Mouse (Mus musculus): ENCODE data around the gene Ly86.
A peak's percentile ranks its signal among the peaks of the same experiment; 100 is the strongest.

Gene Ly86

DNA sequence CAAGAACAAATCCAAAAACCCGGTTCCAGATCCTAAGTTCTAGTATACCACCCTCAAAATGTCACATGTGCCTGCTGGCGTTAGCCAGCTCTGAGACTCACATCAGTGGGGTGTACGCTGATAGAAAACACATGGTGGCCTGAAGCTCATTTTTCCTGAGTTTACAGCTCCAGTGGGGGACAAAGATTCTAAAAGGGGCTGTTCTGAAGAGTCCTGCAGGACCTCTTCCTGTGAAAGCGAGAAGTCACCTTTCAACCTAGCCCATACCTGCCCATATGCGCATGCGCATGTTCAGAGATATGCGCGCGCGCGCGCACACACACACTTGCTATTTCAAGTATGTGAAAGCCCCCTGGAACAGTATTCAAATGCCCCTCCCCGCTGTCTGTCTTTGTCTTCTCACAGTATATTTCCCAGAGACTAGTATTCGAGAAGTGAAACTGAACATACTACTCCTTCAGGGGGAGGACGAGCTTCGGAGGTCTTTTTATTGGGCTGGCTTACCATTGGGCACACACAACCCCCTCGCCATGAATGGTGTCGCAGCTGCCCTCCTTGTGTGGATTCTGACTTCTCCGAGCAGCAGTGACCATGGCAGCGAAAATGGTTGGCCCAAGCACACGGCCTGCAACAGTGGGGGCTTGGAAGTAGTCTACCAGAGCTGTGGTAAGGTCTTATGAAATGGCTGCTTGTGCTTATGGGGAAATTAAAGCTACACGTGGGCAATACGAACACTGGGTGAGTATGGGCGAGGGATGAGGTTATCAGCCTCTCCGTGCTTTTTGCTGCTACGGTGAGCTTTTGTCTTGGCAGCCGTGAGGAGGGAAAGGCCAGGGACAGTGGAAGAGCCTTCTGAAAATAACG is at the start of gene Ly86:
Ly86 (plus strand) TSS at position 300 of the 864 bp plus-strand sequence.
- DNase-seq (ENCODE audit: low spot score): no peak

DNA sequence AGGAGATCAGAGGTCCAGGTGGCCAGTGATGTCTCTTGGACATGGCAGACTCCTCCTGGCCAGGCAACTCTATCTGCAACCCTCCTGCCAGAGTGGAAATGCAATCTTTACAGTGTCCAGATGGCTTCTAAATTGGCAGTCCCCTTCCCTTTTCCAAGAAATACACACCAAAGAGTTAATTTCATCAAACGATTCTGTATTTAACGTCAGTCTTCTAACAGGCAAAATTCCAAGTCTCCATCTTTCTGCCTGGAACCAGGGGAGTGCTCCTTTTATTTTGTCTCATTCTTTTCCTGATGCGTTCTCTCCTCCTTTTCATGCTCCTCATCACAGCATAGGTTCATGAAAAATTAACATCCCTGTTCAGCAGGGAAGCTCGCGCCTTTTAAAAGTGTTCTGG is 47.1 kb upstream of the Ly86 start:
- DNase-seq (ENCODE audit: low spot score): no peak

DNA sequence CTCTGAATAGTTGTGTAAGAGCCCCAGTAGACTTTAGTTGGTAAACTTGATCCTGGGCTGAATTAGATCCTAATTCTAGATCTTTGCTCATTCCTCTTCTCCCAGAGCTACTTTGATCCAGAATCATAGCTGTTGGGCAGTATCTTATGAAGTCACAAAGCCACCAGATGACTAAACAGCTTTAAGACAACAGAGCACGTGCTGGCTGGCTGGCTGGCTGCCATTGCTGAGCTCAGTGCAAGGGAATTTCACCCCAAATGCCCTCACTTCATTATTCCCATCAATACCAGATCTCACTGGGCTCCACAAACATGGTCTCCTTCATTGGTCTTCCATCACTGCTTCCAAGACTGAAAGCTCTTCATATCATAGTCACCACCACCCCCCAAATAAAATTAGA is 46.2 kb upstream of the Ly86 start:
- no peak for DNase-seq (ENCODE audit: low spot score)

- no peak for DNase-seq (ENCODE audit: low spot score)
Measured at GRCm38 (mm10) chr13:37302877-37303276, 42.1 kb upstream of the Ly86 start.

- no peak for DNase-seq (ENCODE audit: low spot score)
Measured at GRCm38 (mm10) chr13:37308006-37308405, 37.0 kb upstream of the Ly86 start.

DNA sequence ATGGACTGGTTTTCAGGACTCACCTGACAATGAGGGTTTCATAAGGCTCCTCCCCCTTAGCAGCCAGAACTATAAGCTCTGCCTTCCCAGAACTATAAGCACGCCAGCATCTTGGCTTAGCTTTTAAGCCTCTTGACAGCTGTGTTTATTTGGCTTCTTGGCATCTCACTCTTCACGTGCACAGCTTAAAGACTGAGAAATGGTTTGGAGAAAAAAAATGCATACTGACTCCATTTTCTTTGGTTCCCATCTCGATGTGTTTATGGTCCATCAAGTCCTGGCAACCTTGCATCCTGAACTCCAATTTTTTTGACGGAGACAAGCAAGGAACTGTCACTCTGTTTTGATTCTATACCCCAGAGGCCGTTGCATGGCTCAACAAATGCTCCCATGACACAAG is 35.7 kb upstream of the Ly86 start:
- no peak for DNase-seq (ENCODE audit: low spot score)

- DNase-seq (ENCODE audit: low spot score): no peak
Measured at GRCm38 (mm10) chr13:37310331-37310730, 34.7 kb upstream of the Ly86 start.

DNA sequence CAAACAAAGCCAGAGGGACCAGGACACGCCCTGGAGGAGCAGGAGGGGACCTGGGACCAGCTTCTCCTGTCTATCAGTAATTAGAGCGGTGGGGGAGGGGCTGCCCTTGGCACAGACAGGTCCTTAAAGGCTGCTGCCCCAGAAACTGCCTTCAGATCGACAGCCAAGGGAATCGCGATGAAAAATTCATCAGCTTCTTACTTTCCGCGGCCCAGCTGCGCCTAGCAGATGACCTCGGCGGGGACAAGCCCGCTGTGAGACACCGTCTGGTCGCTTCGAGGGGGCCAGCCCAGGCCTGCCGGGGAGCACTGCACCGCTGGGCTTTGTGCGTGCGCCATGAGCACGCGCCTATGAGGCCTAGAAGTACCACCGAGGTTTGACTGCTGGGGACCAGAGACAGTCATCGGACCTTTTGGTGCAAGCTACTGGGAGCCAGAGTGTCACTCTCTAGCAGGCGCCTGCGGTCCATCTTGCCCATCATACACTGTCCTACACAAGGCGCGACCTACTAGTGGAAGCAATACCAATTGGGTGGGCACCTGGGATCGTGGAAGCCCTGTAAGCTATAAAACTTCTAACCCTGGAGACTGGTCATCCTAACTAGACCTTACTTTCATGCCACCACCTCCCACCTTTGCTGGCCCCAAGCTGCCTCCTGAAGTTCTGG is 33.3 kb upstream of the Ly86 start:
- no peak for DNase-seq (ENCODE audit: low spot score)

DNA sequence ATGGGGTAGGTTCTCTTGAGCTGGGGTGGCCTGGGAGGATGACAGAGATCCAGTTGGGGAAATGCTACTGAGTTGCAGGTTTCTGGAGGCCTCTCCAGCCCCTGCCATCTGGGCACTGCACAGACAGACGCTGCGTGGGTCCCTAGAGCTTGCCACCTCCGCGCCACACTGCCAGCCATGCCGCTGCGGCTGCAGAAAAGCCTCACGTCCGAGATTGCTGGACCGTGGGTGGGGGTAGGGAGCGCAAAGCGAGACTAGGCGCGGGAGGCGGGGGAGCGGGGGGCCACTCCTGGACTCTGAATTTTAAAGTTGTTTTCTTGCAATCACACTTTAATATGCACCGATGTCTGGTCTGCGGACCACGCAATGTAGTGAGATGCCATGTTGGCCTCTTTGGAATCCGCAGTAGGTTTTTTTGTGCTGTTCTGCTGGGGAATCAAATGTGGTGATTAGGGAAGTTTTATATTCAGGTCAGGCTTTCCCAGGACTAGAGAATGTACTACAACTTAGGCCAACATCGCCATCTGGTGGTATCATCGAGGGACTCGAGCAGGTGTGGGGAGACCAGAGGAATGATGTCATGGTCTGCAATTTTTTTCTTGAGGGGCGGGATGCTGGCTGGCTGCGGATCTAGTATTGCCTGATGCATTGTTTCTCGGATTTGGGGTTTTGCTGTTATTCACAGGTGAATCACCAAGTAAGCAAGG is 32.6 kb upstream of the Ly86 start:
- peak; percentile 67 for DNase-seq (ENCODE audit: low spot score)

DNA sequence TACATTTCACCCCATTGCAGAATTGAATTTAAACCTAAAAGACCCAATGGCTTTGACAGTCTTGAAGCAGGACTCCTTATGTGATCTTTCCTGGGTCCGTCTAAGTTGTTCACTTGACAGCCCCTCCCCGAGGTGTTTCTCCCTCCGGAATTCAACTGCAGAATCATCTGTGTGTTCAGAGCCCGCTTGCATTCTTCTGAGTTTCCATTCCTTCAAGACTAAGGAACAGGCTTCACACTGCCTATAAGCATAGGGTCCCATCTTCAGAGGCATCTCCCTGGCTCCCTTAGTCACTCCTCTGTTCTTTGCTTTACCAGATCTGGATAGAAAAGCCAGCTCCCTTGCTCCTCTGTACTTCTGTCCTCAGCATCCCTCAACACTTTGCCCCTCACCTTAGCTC is 32.1 kb upstream of the Ly86 start:
- DNase-seq (ENCODE audit: low spot score): no peak

DNA sequence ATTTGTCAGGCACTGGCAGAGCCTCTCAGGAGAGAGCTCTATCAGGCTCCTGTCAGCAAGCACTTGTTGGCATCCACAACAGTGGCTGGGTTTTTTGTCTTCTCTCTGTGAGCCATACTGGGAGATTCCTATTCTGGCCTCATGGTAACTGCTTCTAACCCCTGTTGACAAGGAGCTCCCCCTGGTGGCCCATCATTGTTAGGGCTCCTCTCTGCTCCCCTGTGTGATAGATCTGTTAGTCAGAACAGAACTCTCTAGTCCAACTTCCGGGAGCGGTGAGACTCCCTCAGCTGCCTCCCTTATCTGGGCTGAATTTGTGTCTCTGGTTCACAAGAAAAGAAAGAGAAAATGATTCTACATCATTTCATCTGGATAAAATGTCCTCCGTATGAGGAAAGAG is 19.5 kb upstream of the Ly86 start:
- no peak for DNase-seq (ENCODE audit: low spot score)

- DNase-seq (ENCODE audit: low spot score): no peak
Measured at GRCm38 (mm10) chr13:37329747-37330146, 15.3 kb upstream of the Ly86 start.

- DNase-seq (ENCODE audit: low spot score): no peak
Measured at GRCm38 (mm10) chr13:37330971-37331370, 14.0 kb upstream of the Ly86 start.

GRCm38 (mm10) chr13:37332779-37333543 is 12.0 kb upstream of the Ly86 start:
- DNase-seq (ENCODE audit: low spot score): no peak

DNA sequence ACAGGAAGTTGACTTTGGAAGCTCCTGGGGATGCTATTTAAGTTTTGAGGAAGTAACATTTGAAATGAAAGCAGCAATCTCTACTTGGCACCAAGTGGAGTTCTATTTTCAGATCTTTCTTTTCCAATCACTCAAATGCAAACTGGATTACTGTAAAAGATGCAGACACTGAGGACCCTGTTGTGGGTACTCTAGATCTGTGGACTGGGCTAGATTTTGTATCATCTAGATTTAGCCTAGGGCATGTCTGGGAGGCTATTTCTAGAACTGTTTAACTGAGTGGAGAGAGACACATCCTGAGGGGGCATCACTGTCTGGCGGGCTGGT is 11.5 kb upstream of the Ly86 start:
- no peak for DNase-seq (ENCODE audit: low spot score)

DNA sequence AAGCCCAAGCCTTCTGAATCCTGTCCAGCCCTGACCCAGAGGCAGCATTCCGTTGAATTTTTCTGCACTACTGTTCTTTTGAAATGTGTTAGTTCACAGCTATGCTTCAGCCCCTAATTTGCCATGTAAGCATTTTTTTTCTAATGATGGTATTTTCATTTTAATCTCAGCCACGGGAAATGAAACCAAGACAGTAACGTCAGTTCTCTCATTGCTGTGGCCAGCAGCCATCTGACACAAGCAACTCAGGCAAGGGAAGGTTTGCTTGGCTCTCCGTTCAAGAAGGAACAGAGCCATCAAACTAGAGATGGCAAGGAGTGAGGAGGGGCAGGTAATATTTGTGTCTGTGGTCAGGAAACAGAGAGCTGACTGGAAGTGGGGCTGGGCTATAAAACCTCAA is 7.7 kb upstream of the Ly86 start:
- no peak for DNase-seq (ENCODE audit: low spot score)

GRCm38 (mm10) chr13:37337871-37338270 is 7.1 kb upstream of the Ly86 start:
- no peak for DNase-seq (ENCODE audit: low spot score)

- DNase-seq (ENCODE audit: low spot score): no peak
Measured at GRCm38 (mm10) chr13:37342804-37343203, 2.2 kb upstream of the Ly86 start.

GRCm38 (mm10) chr13:37345823-37346222 is 815 bp downstream of the Ly86 start:
- no peak for DNase-seq (ENCODE audit: low spot score)

- DNase-seq (ENCODE audit: low spot score): no peak
Measured at GRCm38 (mm10) chr13:37347871-37348595, 3.0 kb downstream of the Ly86 start.

- DNase-seq (ENCODE audit: low spot score): no peak
Measured at GRCm38 (mm10) chr13:37349051-37349450, 4.0 kb downstream of the Ly86 start.

DNA sequence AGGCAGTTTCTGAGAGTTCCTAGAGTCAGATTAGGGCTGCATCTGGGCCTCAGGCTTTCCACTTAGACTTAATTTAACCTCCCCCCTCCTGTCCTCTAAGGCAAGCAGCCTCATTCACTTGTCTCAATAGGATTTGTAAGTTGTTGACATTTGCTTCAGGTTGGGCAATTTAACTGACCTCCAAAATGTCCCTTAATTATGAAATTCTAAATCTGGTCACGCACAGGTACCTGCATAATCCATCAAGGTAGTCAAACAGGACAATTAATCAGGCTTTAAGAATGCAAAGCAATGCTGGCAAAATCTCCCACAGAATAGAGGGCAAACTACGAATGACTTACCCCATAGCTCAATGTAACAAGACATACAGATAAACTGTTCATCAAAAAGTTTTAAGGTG is 8.0 kb downstream of the Ly86 start:
- DNase-seq (ENCODE audit: low spot score): no peak
